Mouse (Mus musculus) erythroid progenitor cell, adult 5-6 weeks (primary cell): ENCODE data around the gene Cntd1. TPM values are rescaled to one million over a fixed set of nuclear protein-coding genes. Genes with fewer than 3 reads are reported as not detected.

Experiments
- ATAC-seq: replicated peaks from 2 replicates; pipeline ENCODE4 v1.8.0; 2016; ENCODE audit warnings: moderate number of reproducible peaks, mild to moderate bottlenecking, moderate TSS enrichment, inconsistent platforms; ENCODE audit not compliant: poor library complexity, low FRiP score, severe bottlenecking
- total RNA-seq, 2 experiments: library from RNA; stranded (forward) in 1 of 2; stranded (reverse) in 1 of 2; fragments of 150-400 nt in 1 of 2; fragments of 186-747, 209-891 nt in 1 of 2; gene quantifications; 2 replicates each; pipeline versions ENCODE4 v1.2.3 to v1.2.4; 2015 to 2017; ENCODE audit warnings: low replicate concordance in 2 of 2

Gene Cntd1
- total RNA-seq (2015; ENCODE audit: low replicate concordance) (5.8 and 10.1 TPM in 2 replicates), total RNA-seq (2017; ENCODE audit: low replicate concordance) (11.1 and 11.6 TPM in 2 replicates)

- ATAC-seq = peak; percentile 97
These were observed at the start of gene Cntd1, which contains the start of gene Coa3 for GRCm38 (mm10) chr11:101278223-101279192. Cntd1 (plus strand) TSS chr11:101279012. Coa3 (minus strand) TSS chr11:101279114.

- no peak for ATAC-seq
These were observed 49.4 kb upstream of the Cntd1 start for GRCm38 (mm10) chr11:101229361-101229900.

GRCm38 (mm10) chr11:101230061-101230511, 48.7 kb upstream of the Cntd1 start:
- no peak for ATAC-seq

- no peak for ATAC-seq
These were observed 48.3 kb upstream of the Cntd1 start for GRCm38 (mm10) chr11:101230526-101230925.

- ATAC-seq = no peak
These were observed 47.6 kb upstream of the Cntd1 start for GRCm38 (mm10) chr11:101230991-101231871.

- ATAC-seq = no peak
These were observed 46.6 kb upstream of the Cntd1 start for GRCm38 (mm10) chr11:101232010-101232839.

DNA sequence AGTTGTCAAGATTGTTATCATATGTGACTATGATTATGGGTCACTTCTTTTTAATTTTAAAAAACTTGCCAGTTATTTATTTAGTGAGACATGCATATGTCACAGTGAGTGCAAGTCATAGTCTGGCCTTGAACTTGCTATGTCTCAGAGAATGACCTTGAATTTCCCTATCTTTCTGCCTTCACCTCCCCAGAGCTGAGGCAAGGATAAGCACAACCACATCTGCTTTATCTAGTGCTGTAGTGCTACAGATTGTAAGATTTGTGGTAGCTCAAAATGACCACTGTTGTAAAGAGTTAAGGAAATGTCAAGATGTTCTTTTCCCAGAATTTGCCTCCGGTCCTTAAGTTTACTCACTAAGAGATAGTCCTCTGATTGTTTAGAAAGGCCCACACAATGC, 45.6 kb upstream of the Cntd1 start:
- no peak for ATAC-seq

DNA sequence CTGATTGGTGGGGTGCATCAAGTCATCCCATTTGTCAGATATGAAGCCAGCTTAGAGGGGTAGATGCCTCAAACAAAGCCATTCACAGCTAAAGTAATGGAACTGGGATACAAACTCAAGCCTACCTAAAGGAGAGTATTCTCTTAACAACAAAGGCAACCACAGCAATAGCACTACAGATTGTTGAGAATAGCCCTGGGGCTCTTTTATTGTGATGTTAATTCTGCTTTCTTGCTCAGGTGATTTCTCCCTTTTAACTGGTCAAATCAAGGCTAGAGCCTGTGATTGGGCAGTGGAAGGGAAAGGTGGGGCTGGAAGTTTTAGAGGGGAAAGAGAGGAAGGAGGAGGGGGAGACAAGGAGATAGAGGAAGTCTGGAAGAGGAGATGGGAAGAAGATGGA, 44.7 kb upstream of the Cntd1 start:
- ATAC-seq = no peak

GRCm38 (mm10) chr11:101235429-101235828, 43.4 kb upstream of the Cntd1 start:
- ATAC-seq = no peak

DNA sequence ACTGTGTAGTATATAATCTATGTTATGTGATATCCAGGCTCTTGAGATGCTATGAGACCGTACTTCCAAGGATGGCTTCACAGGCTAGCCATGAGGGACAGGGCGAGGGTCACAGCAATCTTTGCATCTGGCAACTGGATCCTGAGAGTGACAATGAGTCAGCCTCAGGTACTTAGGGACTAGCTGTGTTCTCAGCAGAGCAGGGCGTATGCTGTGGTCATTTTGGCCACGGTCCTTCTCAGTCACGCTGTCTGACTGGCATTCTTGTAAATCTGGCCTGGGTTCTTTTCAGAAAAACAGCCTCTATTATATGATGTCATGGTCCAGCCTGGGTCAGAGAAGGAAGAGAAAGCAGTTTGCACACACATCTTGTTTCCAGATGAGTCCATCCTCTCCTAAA, 42.0 kb upstream of the Cntd1 start:
- no peak for ATAC-seq

- ATAC-seq = no peak
These were observed 40.7 kb upstream of the Cntd1 start for GRCm38 (mm10) chr11:101238071-101238647.

- ATAC-seq = no peak
These were observed 33.7 kb upstream of the Cntd1 start for GRCm38 (mm10) chr11:101245071-101245470.

GRCm38 (mm10) chr11:101245855-101246701, 32.7 kb upstream of the Cntd1 start, which contains the start of gene Ramp2:
Ramp2 (plus strand) TSS chr11:101246028.
- ATAC-seq = no peak

- no peak for ATAC-seq
These were observed 32.2 kb upstream of the Cntd1 start for GRCm38 (mm10) chr11:101246702-101247012.

- no peak for ATAC-seq
These were observed 31.2 kb upstream of the Cntd1 start for GRCm38 (mm10) chr11:101247521-101248030.

- 0 out of 2 replicates have a peak, but pooled peaks have one; percentile 44 for ATAC-seq
These were observed 30.4 kb upstream of the Cntd1 start for GRCm38 (mm10) chr11:101248258-101248994.

- ATAC-seq = no peak
These were observed 27.8 kb upstream of the Cntd1 start for GRCm38 (mm10) chr11:101251031-101251430.
